ENCODE assay signal across 27 mouse cellular contexts in the genomic region with DNA sequence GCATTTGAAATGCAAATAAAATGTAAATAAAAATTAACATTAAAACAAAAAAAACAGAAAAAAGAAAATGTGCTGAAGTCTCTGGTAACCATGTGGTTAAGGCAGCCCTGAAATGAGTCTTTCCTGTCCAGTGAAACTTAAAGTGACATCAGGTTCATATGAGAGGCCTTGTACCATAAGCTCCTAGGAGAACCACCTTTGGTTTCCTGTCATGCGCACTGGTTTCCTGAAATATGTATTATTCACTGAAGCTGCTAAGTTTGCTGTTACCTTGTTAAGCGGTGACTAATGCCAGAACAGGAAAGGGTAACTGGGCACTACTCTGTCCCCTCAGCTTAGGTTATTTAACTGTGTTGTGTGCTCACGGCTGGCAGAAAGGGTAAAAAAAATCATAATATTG. TPM values are rescaled to one million over a fixed set of nuclear protein-coding genes. Genes with fewer than 3 reads are reported as not detected.
"Had no signal": no experiment of that assay in that cellular context is flagged by ENCODE, and none has a peak within 500 bp of the region (broad histone marks: within the 10 kb centered on the region; RNA-seq: fewer than 3 reads in every experiment).

No protein-coding gene starts in this region.

- H3K36me3 ChIP-seq: embryonic facial prominence, embryonic 10.5 days; embryonic facial prominence, embryonic 12.5 days; embryonic facial prominence, embryonic 13.5 days; embryonic facial prominence, embryonic 15.5 days; forebrain, embryonic 10.5 days; forebrain, embryonic 12.5 days; forebrain, embryonic 15.5 days had no signal

- H3K4me3 ChIP-seq: embryonic facial prominence, embryonic 10.5 days; embryonic facial prominence, embryonic 12.5 days; embryonic facial prominence, embryonic 13.5 days; embryonic facial prominence, embryonic 15.5 days; erythroblast, embryonic 14.5 days; forebrain, embryonic 10.5 days; forebrain, embryonic 12.5 days; forebrain, embryonic 13.5 days; forebrain, embryonic 15.5 days; gastrocnemius, adult 2 months; heart, adult 2 months had no signal

- H3K4me1 ChIP-seq: embryonic facial prominence, embryonic 10.5 days; embryonic facial prominence, embryonic 12.5 days; embryonic facial prominence, embryonic 13.5 days; embryonic facial prominence, embryonic 15.5 days; forebrain, embryonic 10.5 days; forebrain, embryonic 12.5 days; forebrain, embryonic 13.5 days; forebrain, embryonic 15.5 days had no signal

- DNase-seq: cerebellum, adult 9-11 months; cerebellum, postnatal 10 days; cerebellum, postnatal 14 days; cerebellum, postnatal 25 days; cerebellum, postnatal 36 days; embryo, embryonic 11 days; forebrain, postnatal 0 days; gastrocnemius, adult 2 months; gastrocnemius, postnatal 10 days; gastrocnemius, postnatal 14 days; gastrocnemius, postnatal 25 days; gastrocnemius, postnatal 36 days; heart, adult 11 months; heart, adult 18-20 months; heart, adult 2 months had no signal

- ATAC-seq: forebrain, embryonic 13.5 days; forebrain, embryonic 14.5 days; forebrain, embryonic 15.5 days; forebrain, embryonic 16.5 days; forebrain, postnatal 0 days had no signal

- H3K4me2 ChIP-seq: embryonic facial prominence, embryonic 12.5 days; embryonic facial prominence, embryonic 13.5 days; embryonic facial prominence, embryonic 15.5 days; forebrain, embryonic 12.5 days; forebrain, embryonic 13.5 days; forebrain, embryonic 15.5 days had no signal

- H3K9ac ChIP-seq: embryonic facial prominence, embryonic 12.5 days; embryonic facial prominence, embryonic 13.5 days; embryonic facial prominence, embryonic 15.5 days; forebrain, embryonic 12.5 days; forebrain, embryonic 13.5 days; forebrain, embryonic 15.5 days; forebrain, postnatal 0 days had no signal

- H3K9me3 ChIP-seq: embryonic facial prominence, embryonic 10.5 days; embryonic facial prominence, embryonic 12.5 days; embryonic facial prominence, embryonic 13.5 days; embryonic facial prominence, embryonic 15.5 days; forebrain, embryonic 10.5 days; forebrain, embryonic 12.5 days; forebrain, embryonic 13.5 days; forebrain, embryonic 15.5 days had no signal

- H3K27ac ChIP-seq: embryonic facial prominence, embryonic 10.5 days; embryonic facial prominence, embryonic 12.5 days; embryonic facial prominence, embryonic 13.5 days; embryonic facial prominence, embryonic 15.5 days; forebrain, embryonic 10.5 days; forebrain, embryonic 12.5 days; forebrain, embryonic 13.5 days; forebrain, embryonic 15.5 days; gastrocnemius, adult 2 months; heart, adult 2 months had no signal

- H3K27me3 ChIP-seq: embryonic facial prominence, embryonic 12.5 days; embryonic facial prominence, embryonic 13.5 days; embryonic facial prominence, embryonic 15.5 days; forebrain, embryonic 12.5 days; forebrain, embryonic 13.5 days; forebrain, embryonic 15.5 days had no signal

RNA-seq across cellular contexts. Expression of a gene that starts 56.1 kb away (rescaled TPM):
- total RNA-seq: granulocyte monocyte progenitor cell, adult 5-6 weeks had no signal
- polyA plus RNA-seq: erythroblast, embryonic 14.5 days had no signal
